Mouse (Mus musculus): ENCODE measurements around the gene Sinhcaf.

The Sinhcaf gene

DNA sequence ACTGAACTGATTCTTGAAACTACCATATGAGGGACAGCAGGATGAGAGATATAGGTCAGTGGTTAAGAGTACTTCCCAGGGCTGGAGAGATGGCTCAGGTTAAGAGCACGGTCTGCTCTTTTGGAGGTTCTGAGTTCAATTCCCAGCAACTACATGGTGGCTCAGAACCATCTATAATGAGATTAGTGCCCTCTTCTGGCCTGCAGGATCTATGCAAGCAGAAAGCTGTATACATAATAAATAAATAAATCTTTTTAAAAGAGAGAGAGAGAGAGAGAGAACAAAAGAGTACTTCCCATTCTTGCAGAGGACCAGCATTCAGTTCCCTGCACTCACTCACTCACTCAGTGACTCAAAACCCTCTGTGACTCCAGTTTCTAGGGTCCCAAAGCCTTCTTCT lies 12.4 kb upstream of the Sinhcaf start:
- no peak for TF ChIP-seq GATA4 (IDR thresholded peaks at IDR 0.05; ENCODE audit: insufficient replicate concordance, low read length)

DNA sequence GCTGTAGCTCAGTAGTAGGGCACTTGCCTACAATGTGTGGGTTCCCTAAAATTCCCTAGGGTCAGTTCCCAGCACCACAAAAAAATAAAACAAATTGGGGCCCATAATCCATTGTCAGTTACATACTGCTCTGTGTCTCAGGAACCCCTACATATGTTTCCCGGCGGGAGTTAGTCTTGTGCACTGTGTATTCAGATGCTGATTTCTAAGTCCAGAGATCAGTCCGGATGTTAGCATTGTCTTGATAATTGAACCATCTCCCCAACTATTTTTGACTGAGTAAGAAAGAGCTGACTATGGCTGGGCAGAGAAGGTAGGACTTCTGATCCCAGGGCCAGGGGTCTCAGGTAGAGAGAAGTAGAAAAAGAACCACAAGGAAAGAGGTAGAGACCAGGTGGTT lies 10.8 kb upstream of the Sinhcaf start:
- TF ChIP-seq GATA4 (IDR thresholded peaks at IDR 0.05; ENCODE audit: insufficient replicate concordance, low read length) = no peak

DNA sequence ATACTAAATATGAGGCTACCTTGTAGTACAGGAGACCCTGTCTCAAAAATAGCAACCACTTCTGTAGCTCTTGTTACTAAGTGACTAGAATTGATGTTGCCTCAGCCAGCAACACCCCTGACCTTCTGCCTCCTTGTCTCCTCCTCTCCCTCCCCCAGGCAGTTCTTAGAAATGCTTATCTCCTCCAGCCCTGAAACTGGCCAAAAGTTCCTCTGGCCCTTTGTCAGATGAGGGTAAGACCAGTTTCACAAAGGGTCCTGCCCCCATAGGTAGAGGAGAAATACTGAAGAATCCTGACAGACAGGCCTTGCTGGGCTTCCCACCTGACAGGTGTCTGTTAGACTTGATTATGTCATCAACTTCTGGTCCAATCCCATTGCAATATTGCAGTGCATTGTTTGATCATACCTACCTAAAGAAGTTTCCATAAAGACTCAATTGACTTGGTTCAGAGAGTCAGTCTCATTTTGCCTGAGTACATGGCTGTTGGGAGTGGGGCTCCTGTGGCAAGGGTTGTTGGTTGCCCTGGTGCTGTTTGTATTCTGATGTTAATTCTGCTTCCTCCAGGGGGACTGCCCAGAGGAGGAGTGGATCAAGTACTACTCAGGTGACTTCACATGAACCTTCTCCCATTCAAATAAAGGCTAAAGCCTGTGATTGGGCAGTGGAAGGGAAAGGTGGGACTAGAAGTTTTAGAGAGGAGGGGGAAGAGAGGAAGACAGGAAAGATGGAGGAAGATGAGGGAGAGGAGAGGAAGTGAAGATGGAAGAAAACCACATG lies 9.6 kb upstream of the Sinhcaf start:
- TF ChIP-seq GATA4 (IDR thresholded peaks at IDR 0.05; ENCODE audit: insufficient replicate concordance, low read length) = no peak

DNA sequence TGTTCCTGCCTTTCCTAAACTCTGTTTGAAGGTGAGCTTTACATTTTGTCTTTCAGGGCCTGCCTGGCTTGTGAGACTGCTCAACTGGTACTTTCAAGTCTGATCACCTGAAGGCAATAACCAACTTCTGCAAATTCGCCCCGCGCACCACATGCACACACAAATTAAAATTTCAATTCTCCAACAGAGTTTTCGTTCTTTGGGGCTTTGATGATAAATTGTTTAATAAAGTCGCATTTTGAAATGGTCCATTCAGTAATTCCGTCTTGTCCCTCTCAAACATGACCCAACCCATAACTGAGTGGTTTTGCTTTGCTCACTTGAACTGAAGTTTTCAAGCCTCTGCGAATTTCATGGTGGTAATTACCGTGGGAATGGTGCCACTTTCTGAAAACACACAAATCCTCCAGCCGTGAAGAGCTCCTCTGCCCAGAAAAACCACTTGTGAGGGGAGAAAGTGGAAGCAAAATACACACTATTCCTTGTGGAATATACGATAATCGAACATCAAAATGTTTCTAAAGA lies 676 bp upstream of the Sinhcaf start:
- TF ChIP-seq GATA4 (IDR thresholded peaks at IDR 0.05; ENCODE audit: insufficient replicate concordance, low read length) = no peak

DNA sequence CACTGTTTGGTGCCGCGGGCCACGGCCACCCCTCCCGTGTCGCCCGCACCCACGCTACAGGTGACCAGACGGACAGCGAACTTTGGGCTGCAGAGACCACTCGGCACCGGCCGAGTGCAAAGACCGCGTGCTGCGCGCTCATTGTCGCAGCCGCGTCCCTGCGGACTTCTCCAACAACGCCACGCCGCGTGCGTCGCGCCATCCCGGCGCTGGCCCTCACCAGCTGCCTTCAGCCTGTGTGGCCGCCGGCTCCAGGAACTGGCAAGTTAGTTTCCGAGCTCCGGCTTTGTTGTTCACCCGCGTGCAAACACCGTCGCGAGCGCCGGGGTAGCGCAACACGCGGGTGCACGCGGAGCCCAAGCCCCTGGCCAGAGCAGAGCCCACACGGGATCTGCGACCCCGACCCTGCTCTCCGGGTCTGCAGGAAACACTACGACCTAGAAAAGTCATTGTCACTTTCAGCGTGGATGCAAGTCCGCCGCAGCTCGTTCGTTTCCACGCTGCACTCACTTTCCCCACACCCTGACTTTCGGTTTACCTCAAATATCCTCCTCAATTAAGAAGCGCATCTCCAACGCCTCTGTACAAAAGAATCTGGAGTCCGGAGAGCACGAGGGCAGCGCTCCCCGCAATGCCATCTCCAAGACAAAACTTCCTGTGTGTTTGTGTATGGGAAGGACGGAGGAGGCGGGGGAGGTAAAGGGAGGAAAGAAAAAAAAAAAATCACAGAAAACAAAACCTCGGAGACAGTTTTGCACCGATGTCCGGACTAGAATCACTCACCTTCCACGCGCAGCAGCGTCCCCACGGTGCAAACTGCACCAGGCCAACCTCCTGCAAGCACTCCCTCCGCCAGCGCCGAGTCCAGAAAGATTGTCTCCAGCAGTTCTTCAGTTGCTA lies 508 bp downstream of the Sinhcaf start:
- no peak for TF ChIP-seq GATA4 (IDR thresholded peaks at IDR 0.05; ENCODE audit: insufficient replicate concordance, low read length)

DNA sequence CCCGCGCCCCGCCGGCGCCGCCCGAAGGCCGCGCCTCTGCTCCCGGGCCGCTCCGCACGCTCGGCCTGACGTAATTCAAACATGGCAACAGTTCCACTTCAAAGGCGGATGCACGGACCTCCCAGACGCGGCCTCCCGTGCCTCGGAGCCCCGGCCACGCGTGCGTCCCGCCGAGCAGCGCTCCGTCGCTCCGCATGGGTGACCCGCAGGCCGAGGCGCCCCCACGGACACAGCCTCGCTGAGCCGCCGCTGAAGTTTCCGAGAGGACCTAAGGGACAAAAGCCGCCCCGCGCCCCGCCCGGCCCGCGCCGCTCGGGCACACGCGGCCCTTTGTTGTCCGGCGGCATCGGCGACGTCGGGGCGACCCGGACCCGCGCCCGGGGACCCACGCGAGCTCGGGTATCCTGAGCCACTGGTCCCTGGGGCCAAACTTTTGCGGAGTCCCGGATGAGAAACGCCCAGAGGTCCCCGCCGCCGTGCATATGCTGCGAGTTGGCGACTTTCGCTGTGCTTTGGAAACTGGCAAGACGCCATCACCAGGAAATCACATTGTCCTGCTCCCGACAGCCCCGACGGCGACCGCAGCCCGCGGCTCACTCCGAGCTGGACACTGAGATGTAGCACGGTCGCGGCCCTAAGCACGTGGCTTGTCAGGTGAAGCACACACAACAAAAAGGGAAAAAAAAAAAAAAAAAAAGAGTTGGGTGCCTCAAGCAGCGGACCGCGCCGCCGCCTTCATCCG lies 1.3 kb downstream of the Sinhcaf start:
- no peak for TF ChIP-seq GATA4 (IDR thresholded peaks at IDR 0.05; ENCODE audit: insufficient replicate concordance, low read length)

DNA sequence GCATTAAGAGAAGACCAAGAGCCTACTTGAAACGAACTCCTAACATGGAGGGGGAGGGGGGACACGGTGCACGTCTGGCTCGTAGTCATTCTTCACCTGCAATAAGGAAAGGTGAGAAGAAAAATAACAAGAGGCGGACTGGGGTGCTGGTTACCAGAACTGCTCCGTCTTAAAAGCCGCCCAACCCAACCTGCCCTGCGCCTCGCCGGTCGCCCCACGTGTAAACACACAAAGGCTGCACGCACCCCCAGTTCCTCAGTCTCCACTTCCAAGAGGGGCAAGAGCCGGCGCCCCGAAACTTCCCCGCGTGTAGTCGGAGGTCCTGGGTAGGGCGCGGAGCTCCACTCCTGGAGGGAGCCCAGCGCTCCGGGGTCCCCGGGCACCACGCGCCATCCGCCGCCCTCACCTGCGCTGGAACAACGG lies 1.9 kb downstream of the Sinhcaf start:
- no peak for TF ChIP-seq GATA4 (IDR thresholded peaks at IDR 0.05; ENCODE audit: insufficient replicate concordance, low read length)

DNA sequence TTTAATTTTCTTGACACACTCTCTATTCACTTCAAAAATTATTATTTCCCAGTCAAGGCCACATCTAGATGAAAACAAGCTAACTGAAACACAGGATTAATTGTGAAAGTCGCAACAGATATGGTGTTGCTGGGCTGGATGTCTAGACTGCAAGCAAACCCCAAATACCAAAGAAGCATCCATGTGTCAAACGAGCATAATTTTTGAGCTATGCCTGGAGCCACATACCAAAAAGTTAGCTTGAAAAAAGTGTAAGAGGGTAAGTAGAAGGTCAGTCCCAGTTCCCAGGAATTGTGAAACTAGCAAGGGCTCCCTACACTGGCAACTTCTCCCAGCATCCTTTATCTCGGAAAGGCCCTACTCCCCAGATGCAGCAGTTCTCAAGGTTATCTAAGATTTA lies 2.6 kb downstream of the Sinhcaf start:
- TF ChIP-seq GATA4 (IDR thresholded peaks at IDR 0.05; ENCODE audit: insufficient replicate concordance, low read length) = no peak

DNA sequence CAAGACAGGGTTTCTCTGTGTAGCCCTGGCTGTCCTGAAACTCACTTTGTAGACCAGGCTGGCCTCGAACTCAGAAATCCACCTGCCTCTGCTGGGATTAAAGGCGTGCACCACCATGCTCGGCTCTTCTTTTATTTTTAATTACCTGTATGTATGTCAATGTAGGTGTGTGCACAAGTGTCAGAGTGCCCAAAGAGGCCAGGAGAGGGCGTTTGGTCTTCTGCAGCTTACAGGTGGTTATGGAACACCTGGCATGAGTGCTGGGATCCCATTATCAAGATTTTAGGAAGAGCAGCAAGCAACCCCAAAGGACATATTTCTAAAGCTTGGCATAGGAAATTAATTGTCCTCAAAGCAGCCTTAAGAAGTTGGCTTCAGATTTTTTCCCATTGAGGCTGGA lies 3.9 kb downstream of the Sinhcaf start:
- TF ChIP-seq GATA4 (IDR thresholded peaks at IDR 0.05; ENCODE audit: insufficient replicate concordance, low read length) = no peak

DNA sequence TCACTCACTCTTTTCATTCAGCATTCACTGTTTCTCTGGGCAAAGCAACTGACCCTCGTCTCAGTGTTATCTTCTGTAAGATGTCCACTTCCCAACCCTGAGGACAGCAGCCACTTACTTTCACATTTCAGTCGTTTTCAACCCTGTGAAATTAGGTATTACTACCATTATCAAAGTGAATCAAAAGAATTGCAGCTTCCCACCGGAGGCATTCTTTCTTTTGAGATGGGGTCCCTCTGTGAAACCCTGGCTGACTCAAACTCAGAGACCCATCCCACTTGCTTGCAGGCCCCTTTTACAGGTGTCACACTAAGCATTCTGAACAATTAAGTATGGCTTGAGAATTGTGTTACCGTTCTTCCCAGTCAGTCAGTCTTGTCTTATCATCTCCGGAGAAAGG lies 4.4 kb downstream of the Sinhcaf start:
- TF ChIP-seq GATA4 (IDR thresholded peaks at IDR 0.05; ENCODE audit: insufficient replicate concordance, low read length) = no peak

DNA sequence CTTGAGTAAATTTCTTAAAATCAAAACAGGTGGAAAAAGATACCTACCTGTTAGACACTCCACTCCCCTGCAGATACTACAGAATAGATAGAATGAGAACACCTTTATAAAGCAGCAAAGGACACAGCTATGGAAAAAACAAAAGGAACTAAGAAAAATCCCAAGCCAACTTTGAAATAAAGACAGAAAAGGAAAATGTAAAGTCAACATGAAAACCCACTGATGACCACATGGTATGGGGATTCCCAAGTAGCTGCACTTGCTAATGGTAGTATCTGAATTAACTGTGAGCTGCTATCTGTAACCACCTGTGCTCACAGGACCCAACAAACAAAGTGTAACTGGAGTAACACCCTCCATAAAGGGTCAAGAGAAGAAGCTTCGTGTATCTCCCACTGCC lies 8.6 kb downstream of the Sinhcaf start:
- no peak for TF ChIP-seq GATA4 (IDR thresholded peaks at IDR 0.05; ENCODE audit: insufficient replicate concordance, low read length)

DNA sequence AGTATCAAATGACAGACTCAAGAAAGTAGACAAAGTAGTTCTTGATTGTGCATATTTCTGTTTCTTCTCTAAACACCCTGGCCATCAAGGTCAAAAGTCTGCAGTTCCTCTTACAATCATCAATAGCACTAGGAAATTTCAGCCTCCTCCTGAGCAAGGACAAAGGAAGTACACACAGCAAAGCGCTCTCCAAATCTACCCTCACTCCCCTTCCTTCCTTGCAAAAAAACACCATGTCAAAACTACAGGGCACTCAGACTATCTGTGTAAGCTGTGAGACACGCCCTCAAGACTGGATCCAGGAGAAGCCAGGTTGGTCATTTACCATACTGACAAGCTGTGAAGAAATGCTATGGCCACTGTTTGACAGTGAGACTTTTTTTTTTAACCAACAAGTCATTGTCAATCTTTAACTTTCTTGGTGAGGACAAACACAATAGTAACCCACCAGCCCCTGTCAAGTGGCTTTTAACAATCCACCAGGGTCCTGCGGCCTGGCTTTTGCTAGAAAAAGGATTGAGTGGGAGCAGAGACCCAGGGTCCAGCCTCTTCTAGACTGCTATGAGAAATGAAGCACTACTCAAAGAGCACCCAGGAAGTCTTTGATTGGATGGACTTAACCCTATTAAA lies 11.2 kb downstream of the Sinhcaf start:
- TF ChIP-seq GATA4 (IDR thresholded peaks at IDR 0.05; ENCODE audit: insufficient replicate concordance, low read length) = no peak

DNA sequence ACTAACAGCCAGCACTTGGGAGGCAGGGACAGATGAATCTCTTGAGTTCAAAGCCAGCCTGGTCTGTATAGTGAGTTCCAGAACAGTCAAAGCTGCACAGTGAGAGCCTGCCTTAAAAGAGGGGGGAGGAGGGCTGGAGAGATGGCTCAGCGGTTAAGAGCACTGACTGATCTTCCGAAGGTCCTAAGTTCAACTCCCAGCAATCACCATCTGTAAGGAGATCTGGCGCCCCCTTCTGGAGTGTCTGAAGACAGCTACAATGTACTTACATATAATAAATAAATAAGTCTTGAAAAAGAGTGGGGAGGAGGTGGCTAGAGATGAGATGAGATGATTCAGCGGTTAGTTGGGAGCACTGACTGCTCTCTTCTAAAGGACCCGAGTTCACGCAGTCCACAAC lies 15.0 kb downstream of the Sinhcaf start:
- TF ChIP-seq GATA4 (IDR thresholded peaks at IDR 0.05; ENCODE audit: insufficient replicate concordance, low read length) = no peak

DNA sequence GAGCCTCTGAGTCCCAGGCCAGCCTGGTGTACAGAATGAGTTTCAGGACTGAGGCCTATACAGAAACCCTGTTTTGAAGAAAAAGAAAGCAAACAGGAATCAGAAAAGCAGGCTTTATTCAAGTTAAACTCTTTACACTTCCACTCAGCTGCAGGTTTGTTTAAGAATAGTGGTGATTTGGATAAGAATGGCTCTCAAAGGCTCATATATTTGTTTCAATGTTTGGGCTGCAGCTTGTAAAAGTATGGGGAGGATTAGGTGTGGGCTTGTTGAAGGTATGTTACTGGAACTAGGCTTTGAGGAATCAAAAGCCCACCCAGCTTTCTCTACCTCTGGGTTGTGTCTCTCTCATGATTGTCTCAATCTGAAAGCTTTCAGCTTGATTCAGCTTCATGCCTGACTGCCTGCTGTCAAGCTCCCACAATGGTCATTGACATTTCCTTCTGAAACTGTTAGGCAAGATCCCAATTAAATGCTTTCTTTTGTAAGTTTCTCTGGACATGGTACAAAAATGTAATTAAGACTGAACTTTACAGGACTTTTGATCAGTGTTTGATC lies 27.3 kb downstream of the Sinhcaf start:
- no peak for TF ChIP-seq GATA4 (IDR thresholded peaks at IDR 0.05; ENCODE audit: insufficient replicate concordance, low read length)

DNA sequence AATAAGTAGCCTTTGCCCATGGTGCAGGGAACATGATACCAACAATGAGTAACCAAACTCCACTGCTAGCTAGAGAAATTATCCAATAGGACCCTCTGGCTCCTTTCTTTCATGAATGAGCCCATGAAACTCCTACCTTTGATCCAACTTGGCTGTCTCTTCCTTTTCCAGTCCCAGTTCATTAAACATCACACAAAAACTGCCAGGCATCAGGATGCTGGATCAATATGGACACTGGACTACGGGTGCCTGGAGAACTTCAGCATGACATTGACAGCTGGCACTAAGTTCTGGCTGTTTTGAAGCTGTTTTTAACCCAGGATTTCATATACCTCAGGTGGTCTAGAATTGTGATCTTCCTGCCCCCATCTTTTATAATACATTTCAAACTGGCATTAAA lies 28.6 kb downstream of the Sinhcaf start:
- no peak for TF ChIP-seq GATA4 (IDR thresholded peaks at IDR 0.05; ENCODE audit: insufficient replicate concordance, low read length)
